In the genomic region with DNA sequence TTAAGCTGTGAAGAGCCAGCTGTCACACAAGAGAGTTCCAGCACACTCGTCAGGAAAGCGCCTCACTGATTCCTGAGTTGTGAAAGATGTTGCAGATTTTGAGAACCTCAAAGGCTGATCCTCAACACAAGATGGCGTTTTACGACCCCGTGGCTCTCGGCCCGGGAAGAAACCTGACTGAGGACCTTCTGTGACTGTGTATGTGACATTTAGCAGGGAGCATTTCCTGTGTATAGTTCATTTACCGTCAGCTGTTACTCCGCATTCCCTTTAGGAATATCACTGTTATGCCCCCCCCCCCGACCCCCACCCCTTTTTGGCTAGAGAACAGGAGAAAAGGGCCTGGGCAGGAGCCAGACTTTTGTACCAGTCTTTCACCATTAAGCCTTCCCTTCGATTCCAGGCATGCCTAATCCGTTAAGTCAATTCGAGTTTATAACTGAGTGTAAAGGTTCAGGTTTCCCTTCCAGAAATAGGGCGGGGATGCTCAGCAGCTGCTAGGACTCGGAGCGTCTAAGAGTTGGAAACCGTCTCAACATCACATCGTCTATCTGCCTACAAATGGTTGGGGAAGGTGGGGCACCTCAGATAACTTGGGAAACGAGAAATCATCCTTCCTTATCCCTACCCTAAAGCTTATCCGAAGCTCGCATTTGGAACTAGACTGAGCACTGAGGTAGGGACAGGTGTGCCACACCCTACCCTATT, we compare ENCODE assay signal across 8 mouse cellular contexts. TPM values are rescaled to one million over a fixed set of nuclear protein-coding genes. Genes with fewer than 3 reads are reported as not detected.
DNase-seq lines count a peak whose midpoint lies in the region; ATAC-seq and TF ChIP-seq lines count a peak whose summit lies in the region.

No protein-coding gene starts in this region.

- TF ChIP-seq POLR2A in brain, embryonic 14.5 days (IDR thresholded peaks at IDR 0.05; ENCODE audit: borderline replicate concordance, extremely low read depth, insufficient read depth, insufficient read length, poor library complexity, severe bottlenecking), result no peak

- H3K4me1 ChIP-seq in heart, embryonic 15.5 days (replicated peaks), result peaks cover 17% of the 10 kb centered on the region
- peaks cover 34% of the 10 kb centered on the region for H3K4me1 ChIP-seq in midbrain, embryonic 15.5 days

- no peaks in the 10 kb centered on the region for H3K9me3 ChIP-seq in heart, embryonic 15.5 days (replicated peaks)
- H3K9me3 ChIP-seq in midbrain, embryonic 15.5 days, result no peaks in the 10 kb centered on the region

- H3K4me2 ChIP-seq in heart, embryonic 15.5 days, result peak overlapping the region; percentile 73; the same call in 1 of the 2 replicates
- peak overlapping the region; percentile 66 for H3K4me2 ChIP-seq in midbrain, embryonic 15.5 days

- no peak overlapping the region for H3K27ac ChIP-seq in heart, embryonic 15.5 days
- peak overlapping the region; percentile 79 for H3K27ac ChIP-seq in midbrain, embryonic 15.5 days

- no peak for TF ChIP-seq CTCF in brain, embryonic 14.5 days (IDR thresholded peaks at IDR 0.05; ENCODE audit: borderline replicate concordance, extremely low read depth, insufficient read depth, insufficient read length)

- intact Hi-C loops in heart, postnatal 25 days (cut with DNase I), result no loop called here

- DNase-seq in heart, postnatal 25 days (ENCODE audit: low spot score), result no peak
- DNase-seq in brain, embryonic 14.5 days (ENCODE audit: low read depth), result peak; percentile 59
- DNase-seq in adrenal gland, postnatal 36 days, result no peak

- no peaks in the 10 kb centered on the region for H3K36me3 ChIP-seq in heart, embryonic 15.5 days
- no peaks in the 10 kb centered on the region for H3K36me3 ChIP-seq in midbrain, embryonic 15.5 days (replicated peaks)

- H3K9ac ChIP-seq in heart, embryonic 15.5 days, result no peak overlapping the region
- peak overlapping the region; percentile 83 for H3K9ac ChIP-seq in midbrain, embryonic 15.5 days

- no peak for ATAC-seq in heart, embryonic 15.5 days (replicated peaks; ENCODE audit: insufficient number of reproducible peaks, insufficient read depth, low FRiP score, low read depth)
- ATAC-seq in granulocyte monocyte progenitor cell, adult 5-6 weeks (replicated peaks; ENCODE audit: poor library complexity, severe bottlenecking), result peak; percentile 53
- ATAC-seq in midbrain, embryonic 15.5 days (replicated peaks), result peak; percentile 16
- no peak for ATAC-seq in frontal cortex, adult (ENCODE audit: low TSS enrichment)
- no peak for ATAC-seq in erythroblast, adult 5-6 weeks (replicated peaks; ENCODE audit: low FRiP score, poor library complexity, severe bottlenecking)

- 19% methylated on average over 21 of the region's 21 CpGs for WGBS in heart, embryonic 15.5 days
- 12% methylated on average over 21 of the region's 21 CpGs for WGBS in midbrain, embryonic 15.5 days

- no peak overlapping the region for H3K4me3 ChIP-seq in heart, embryonic 15.5 days
- H3K4me3 ChIP-seq in midbrain, embryonic 15.5 days, result peak overlapping the region; percentile 69

- peaks cover 26% of the 10 kb centered on the region for H3K27me3 ChIP-seq in heart, embryonic 15.5 days
- H3K27me3 ChIP-seq in midbrain, embryonic 15.5 days (replicated peaks), result no peaks in the 10 kb centered on the region

RNA-seq across cellular contexts. Expression of a gene that starts 0.8 kb away (rescaled TPM):
- 1.5 and 5.2 TPM in 2 replicates for polyA plus RNA-seq in heart, embryonic 15.5 days (2015; fragmentation: Nextera tagmentation; extraction: Ambion mirVana)
- total RNA-seq in heart, postnatal 25 days (2021), result under 1 TPM; 0.67 to 0.83 TPM
- 85.2 and 120 TPM in 2 replicates for polyA plus RNA-seq in brain, embryonic 14.5 days (2012; rRNA removed)
- total RNA-seq in granulocyte monocyte progenitor cell, adult 5-6 weeks (2014; fragmentation: Nextera tagmentation), result 2.6 TPM in 1 of 2 replicates, not detected in the other
- total RNA-seq in granulocyte monocyte progenitor cell, adult 5-6 weeks (2017), result not detected in 2 replicates
- polyA plus RNA-seq in midbrain, embryonic 15.5 days (2015; fragmentation: Nextera tagmentation; extraction: Ambion mirVana), result 156 and 169 TPM in 2 replicates
- total RNA-seq in adrenal gland, postnatal 36 days (2021), result 1 to 10 TPM; 6.2 to 7.5 TPM
- total RNA-seq in erythroblast, adult 5-6 weeks (2015; ENCODE audit: low replicate concordance), result not detected in 2 replicates
- total RNA-seq in erythroblast, adult 5-6 weeks (2017; ENCODE audit: low replicate concordance), result not detected in 2 replicates

Comparison
In these comparisons a context has a peak if more than half of its experiments do, and no peak if none do; other contexts are left out.
1. ATAC-seq: peak in granulocyte monocyte progenitor cell, adult 5-6 weeks (single experiment) and midbrain, embryonic 15.5 days (single experiment); none in heart, embryonic 15.5 days (single experiment), frontal cortex, adult (single experiment) and erythroblast, adult 5-6 weeks (single experiment).